Mouse (Mus musculus): ENCODE results near the gene Moxd1. TPM values are rescaled to one million over a fixed set of nuclear protein-coding genes. Genes with fewer than 3 reads are reported as not detected.

Gene Moxd1
- polyA plus RNA-seq, 1 experiment: 0.59 TPM

DNA sequence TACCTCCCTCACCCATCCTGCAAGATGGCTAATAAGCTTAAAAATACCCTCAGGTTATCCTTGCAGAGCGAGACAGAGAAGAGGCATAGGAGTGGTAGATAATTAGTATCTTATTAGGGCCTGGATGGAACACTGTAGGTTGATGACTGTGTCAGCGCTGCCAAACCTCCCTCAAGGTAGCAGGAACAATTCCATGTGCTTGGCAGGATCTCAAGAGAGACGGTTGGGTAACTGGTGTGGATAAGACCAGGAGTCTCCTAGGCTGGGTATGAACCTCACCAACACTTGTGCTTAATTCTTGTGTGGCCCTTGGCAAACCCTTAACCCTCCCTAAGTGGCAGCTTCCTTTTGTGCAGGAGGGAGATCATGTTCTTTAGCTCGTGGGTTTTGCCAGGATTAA, 9.0 kb downstream of the Moxd1 start:
- Histone ChIP-seq H3K4me1 (replicated peaks; ENCODE audit: control insufficient read depth, insufficient read depth, low read length) (no peaks in the 10 kb centered on the region), H3K4me3 (ENCODE audit: control insufficient read depth, insufficient read depth, low read length) (no peak overlapping the region), H3K27me3 (ENCODE audit: control insufficient read depth, insufficient read depth, low read length) (no peaks in the 10 kb centered on the region), H3K27ac (ENCODE audit: control insufficient read depth, insufficient read depth, low read length) (no peak overlapping the region), H3K36me3 (ENCODE audit: control insufficient read depth, insufficient read depth, low read length) (no peaks in the 10 kb centered on the region)
- TF ChIP-seq POLR2A (IDR thresholded peaks at IDR 0.05; ENCODE audit: control insufficient read depth, extremely low read depth, insufficient read depth, low read length, poor library complexity): no peak
- no peak for DNase-seq
- 85% methylated on average over 4 of the region's 4 CpGs for WGBS

DNA sequence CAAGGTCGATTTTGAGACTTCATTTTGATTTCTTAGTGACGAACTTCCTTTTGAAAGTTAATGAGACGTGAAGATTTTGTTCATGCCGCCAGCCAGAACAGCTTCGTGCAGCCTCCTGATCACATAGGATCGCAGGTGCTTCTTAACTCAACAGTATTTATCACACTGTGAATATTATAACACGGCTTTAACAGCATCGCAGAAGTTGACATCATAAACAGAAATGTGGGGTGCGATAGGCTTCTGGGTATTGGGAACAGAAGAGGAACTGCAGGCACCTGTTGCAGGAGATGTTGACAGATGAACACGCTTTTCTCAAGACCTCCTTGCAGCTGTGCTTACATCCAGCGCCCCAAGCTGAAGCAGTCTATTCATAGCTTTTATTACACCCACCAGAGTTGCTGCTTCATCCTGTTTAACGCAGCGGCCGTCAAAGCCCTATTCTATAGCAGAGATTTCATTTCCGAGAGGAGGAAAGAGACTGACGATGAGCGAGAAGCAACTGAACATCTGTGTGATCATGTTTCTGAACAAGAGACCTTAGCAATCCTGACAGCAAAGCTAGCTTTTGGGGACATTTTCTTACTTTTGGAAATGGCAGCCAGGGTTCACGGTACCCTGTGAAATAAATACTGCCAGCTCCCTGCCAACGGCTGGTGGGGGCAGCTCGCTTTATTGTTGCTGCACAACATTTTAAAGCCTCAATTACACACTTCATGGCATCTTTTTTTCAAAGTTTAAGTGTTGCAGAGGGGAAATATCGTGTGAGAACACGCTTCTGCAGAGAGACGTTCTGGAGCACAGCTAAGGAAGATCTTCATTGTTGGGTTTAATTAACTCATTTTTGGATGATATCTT, 12.3 kb downstream of the Moxd1 start:
- Histone ChIP-seq H3K4me1 (replicated peaks; ENCODE audit: control insufficient read depth, insufficient read depth, low read length) (no peaks in the 10 kb centered on the region), H3K36me3 (ENCODE audit: control insufficient read depth, insufficient read depth, low read length) (no peaks in the 10 kb centered on the region), H3K27me3 (ENCODE audit: control insufficient read depth, insufficient read depth, low read length) (no peaks in the 10 kb centered on the region), H3K4me3 (ENCODE audit: control insufficient read depth, insufficient read depth, low read length) (no peak overlapping the region), H3K27ac (ENCODE audit: control insufficient read depth, insufficient read depth, low read length) (no peak overlapping the region)
- WGBS: 46% methylated on average over 23 of the region's 23 CpGs
- no peak for TF ChIP-seq POLR2A (IDR thresholded peaks at IDR 0.05; ENCODE audit: control insufficient read depth, extremely low read depth, insufficient read depth, low read length, poor library complexity)
- no peak for TF ChIP-seq CTCF (IDR thresholded peaks at IDR 0.05; ENCODE audit: borderline replicate concordance, control insufficient read depth, extremely low read depth, insufficient read depth, low read length, poor library complexity)
- DNase-seq: no peak

DNA sequence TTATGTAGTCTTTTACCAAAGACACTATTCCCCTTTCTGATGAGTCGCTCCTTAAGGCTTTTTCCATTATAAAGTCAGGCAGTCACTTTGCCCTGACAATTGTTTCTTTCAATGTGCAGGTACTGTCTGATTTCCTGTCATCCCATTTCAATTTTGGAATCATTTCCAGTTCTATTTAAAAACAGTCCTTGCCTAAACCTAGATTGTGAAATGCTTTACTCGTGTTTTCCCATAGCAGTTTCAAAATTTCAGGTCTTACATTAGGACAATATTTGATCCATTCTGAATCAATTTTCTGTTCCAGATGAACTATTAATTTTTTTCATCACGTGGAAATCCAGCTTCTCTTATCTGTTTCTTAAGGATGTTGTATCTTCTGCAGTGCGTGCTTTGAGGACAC, 23.5 kb downstream of the Moxd1 start:
- no peak overlapping the region for H3K4me3 ChIP-seq (ENCODE audit: control insufficient read depth, insufficient read depth, low read length)
- DNase-seq: no peak
- TF ChIP-seq POLR2A (IDR thresholded peaks at IDR 0.05; ENCODE audit: control insufficient read depth, extremely low read depth, insufficient read depth, low read length, poor library complexity) (no peak), CTCF (IDR thresholded peaks at IDR 0.05; ENCODE audit: borderline replicate concordance, control insufficient read depth, extremely low read depth, insufficient read depth, low read length, poor library complexity) (no peak)
- WGBS: 91% methylated on average over 4 of the region's 4 CpGs
- H3K36me3 ChIP-seq (ENCODE audit: control insufficient read depth, insufficient read depth, low read length): no peaks in the 10 kb centered on the region
- no peaks in the 10 kb centered on the region for H3K4me1 ChIP-seq (replicated peaks; ENCODE audit: control insufficient read depth, insufficient read depth, low read length)
- no peak overlapping the region for H3K27ac ChIP-seq (ENCODE audit: control insufficient read depth, insufficient read depth, low read length)
- H3K27me3 ChIP-seq (ENCODE audit: control insufficient read depth, insufficient read depth, low read length): no peaks in the 10 kb centered on the region

DNA sequence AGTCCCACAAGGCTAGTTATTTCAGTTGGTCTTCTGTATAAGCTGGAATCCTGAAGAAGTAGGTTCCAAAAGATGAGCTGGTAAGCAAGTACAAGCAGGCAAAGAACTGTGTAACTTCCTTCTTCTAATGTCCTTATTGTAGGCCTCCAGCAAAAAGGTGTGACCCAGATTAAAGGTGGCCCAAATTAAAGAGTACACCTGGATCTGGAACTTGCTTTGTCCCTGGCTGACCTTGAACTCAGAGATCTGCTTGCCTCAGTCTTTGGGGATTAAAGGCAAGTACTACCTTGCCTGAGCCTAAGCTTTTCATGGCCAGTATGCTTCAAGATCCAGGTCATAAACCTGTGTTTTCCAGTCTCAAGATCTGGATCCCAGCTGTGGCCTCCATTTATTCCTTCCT, 24.8 kb downstream of the Moxd1 start:
- Histone ChIP-seq H3K36me3 (ENCODE audit: control insufficient read depth, insufficient read depth, low read length) (no peaks in the 10 kb centered on the region), H3K4me1 (replicated peaks; ENCODE audit: control insufficient read depth, insufficient read depth, low read length) (no peaks in the 10 kb centered on the region), H3K4me3 (ENCODE audit: control insufficient read depth, insufficient read depth, low read length) (no peak overlapping the region), H3K27ac (ENCODE audit: control insufficient read depth, insufficient read depth, low read length) (no peak overlapping the region), H3K27me3 (ENCODE audit: control insufficient read depth, insufficient read depth, low read length) (no peaks in the 10 kb centered on the region)
- TF ChIP-seq CTCF (IDR thresholded peaks at IDR 0.05; ENCODE audit: borderline replicate concordance, control insufficient read depth, extremely low read depth, insufficient read depth, low read length, poor library complexity) (no peak), POLR2A (IDR thresholded peaks at IDR 0.05; ENCODE audit: control insufficient read depth, extremely low read depth, insufficient read depth, low read length, poor library complexity) (no peak)
- no peak for DNase-seq

DNA sequence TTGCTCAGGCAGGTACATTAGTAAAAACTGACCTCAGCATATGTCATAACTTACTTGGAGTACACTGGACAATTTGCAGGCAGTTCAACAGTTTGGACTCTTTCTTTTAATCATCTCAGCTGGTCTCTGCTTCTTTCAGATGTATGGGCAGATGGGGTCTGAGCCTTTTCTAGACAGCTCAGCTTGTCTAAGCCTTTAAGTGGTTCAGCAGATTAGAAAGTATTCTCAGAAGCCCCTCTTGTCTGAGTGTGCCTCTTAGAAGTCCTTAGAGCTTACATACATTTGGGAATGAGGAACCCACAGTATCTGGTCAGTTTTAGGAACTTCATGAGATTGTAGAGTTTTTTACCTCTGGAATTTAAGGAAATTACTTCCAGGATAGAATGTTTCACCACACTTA, 28.3 kb downstream of the Moxd1 start:
- DNase-seq: no peak
- Histone ChIP-seq H3K4me1 (replicated peaks; ENCODE audit: control insufficient read depth, insufficient read depth, low read length) (no peaks in the 10 kb centered on the region), H3K27ac (ENCODE audit: control insufficient read depth, insufficient read depth, low read length) (no peak overlapping the region), H3K4me3 (ENCODE audit: control insufficient read depth, insufficient read depth, low read length) (no peak overlapping the region), H3K36me3 (ENCODE audit: control insufficient read depth, insufficient read depth, low read length) (no peaks in the 10 kb centered on the region), H3K27me3 (ENCODE audit: control insufficient read depth, insufficient read depth, low read length) (no peaks in the 10 kb centered on the region)
- TF ChIP-seq POLR2A (IDR thresholded peaks at IDR 0.05; ENCODE audit: control insufficient read depth, extremely low read depth, insufficient read depth, low read length, poor library complexity): no peak
- TF ChIP-seq CTCF (IDR thresholded peaks at IDR 0.05; ENCODE audit: borderline replicate concordance, control insufficient read depth, extremely low read depth, insufficient read depth, low read length, poor library complexity): no peak

DNA sequence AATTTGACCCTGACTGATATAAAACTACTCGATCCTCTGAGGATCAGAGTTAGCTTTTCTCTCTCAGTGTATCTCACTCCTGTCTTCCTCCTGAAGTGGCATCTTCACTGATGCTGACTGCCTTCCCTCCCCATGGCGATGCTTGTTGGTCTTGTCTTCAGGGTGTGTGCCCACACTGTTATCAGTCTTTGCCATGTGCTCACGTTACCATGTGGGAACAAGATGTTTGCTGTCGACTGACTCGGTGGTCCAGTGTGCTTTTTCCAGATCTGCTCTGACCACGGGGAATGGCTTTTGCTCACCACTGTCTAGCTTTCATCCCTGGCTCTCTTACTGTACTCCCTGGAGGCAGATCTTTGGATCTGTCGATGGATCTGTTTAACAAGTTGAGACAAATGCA, 34.8 kb downstream of the Moxd1 start:
- H3K36me3 ChIP-seq (ENCODE audit: control insufficient read depth, insufficient read depth, low read length): no peaks in the 10 kb centered on the region
- no peak for DNase-seq
- no peak overlapping the region for H3K4me3 ChIP-seq (ENCODE audit: control insufficient read depth, insufficient read depth, low read length)
- TF ChIP-seq CTCF (IDR thresholded peaks at IDR 0.05; ENCODE audit: borderline replicate concordance, control insufficient read depth, extremely low read depth, insufficient read depth, low read length, poor library complexity) (no peak), POLR2A (IDR thresholded peaks at IDR 0.05; ENCODE audit: control insufficient read depth, extremely low read depth, insufficient read depth, low read length, poor library complexity) (no peak)
- no peaks in the 10 kb centered on the region for H3K27me3 ChIP-seq (ENCODE audit: control insufficient read depth, insufficient read depth, low read length)
- 90% methylated on average over 7 of the region's 7 CpGs for WGBS
- H3K27ac ChIP-seq (ENCODE audit: control insufficient read depth, insufficient read depth, low read length): no peak overlapping the region
- H3K4me1 ChIP-seq (replicated peaks; ENCODE audit: control insufficient read depth, insufficient read depth, low read length): no peaks in the 10 kb centered on the region

DNA sequence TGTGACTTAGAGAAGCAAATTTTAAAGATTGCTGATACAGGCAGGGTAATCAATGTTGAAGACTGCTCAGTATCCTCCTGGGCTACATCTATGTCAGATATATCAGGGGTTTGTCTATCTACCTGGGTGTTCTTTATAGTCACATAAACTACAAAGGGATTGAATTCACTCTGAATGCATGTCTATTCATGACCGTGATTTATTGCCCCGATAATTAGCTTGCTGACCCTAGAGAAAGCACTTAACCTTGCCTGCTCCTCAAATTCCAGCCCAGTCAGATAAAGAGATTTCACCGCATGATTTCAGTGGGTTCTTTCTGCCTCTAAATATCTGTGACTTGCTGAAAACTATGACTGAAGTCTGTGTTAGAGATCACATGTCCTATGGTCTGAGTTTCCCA, 35.6 kb downstream of the Moxd1 start:
- Histone ChIP-seq H3K36me3 (ENCODE audit: control insufficient read depth, insufficient read depth, low read length) (no peaks in the 10 kb centered on the region), H3K4me3 (ENCODE audit: control insufficient read depth, insufficient read depth, low read length) (no peak overlapping the region), H3K4me1 (replicated peaks; ENCODE audit: control insufficient read depth, insufficient read depth, low read length) (no peaks in the 10 kb centered on the region), H3K27ac (ENCODE audit: control insufficient read depth, insufficient read depth, low read length) (no peak overlapping the region), H3K27me3 (ENCODE audit: control insufficient read depth, insufficient read depth, low read length) (no peaks in the 10 kb centered on the region)
- DNase-seq: no peak
- 94% methylated on average over 3 of the region's 3 CpGs for WGBS
- TF ChIP-seq CTCF (IDR thresholded peaks at IDR 0.05; ENCODE audit: borderline replicate concordance, control insufficient read depth, extremely low read depth, insufficient read depth, low read length, poor library complexity): no peak
- no peak for TF ChIP-seq POLR2A (IDR thresholded peaks at IDR 0.05; ENCODE audit: control insufficient read depth, extremely low read depth, insufficient read depth, low read length, poor library complexity)
